Mouse (Mus musculus) urinary bladder, postnatal 14 days (tissue): ENCODE data around the gene Npr2.

ENCODE experiments used
- DNase-seq: peaks from one replicate; pipeline ENCODE4 v3.0.0; 2021; ENCODE audit warnings: low spot score

Npr2 gene

DNA sequence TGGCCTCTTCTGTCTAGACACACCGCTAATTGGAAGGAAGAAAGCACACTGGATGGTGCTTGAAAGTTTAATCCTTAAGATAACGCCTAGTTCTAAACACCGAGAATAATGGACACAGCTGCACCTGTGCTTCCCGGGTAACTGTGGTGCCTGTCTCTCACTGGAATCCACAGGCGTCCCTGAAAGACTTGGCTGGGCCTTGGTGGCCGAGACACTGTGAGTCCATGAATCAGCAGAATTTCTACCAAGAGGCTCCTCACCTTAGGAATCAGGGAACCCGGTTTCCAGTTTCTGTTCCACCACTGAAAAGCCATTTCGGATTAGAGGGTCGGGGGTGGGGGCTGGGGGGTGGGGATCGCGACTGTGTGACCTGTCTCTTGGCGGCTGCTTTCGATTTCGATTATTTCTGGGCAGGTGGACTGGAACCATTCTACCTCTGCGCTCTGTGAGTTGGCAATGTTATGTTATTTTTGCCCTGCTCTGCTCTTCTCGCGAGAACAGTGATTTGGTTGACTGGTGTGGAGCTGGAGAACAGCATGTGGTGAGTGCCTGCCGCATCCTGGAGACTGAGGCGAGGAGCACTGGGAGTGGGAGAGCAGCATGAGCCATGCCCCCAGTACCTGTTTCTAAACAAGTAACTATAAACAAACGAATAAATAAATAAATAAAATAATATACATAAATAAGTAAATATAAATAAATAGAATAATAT lies 2.5 kb upstream of the Npr2 start:
- DNase-seq: no peak

- DNase-seq: peak; percentile 82
These were observed 1.6 kb upstream of the Npr2 start for GRCm38 (mm10) chr4:43630030-43630581.

DNA sequence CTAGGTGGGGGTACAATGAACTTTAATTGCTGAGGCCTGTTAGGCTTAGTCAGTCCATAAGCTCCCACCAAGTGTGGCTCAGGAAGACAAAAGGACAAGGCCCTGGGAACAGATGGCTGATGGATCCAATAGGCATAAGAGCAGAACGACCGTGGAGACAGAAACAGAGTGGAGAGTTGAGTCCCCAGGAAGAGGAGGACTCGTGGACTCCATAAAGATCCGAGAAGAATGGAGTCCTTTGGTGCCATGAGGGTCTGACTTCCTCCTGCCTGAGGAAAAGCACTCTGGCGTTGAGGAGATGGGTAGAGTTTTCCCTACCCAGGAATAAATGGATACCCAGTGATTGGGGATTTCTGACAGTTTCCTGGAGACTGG lies 1.1 kb upstream of the Npr2 start:
- no peak for DNase-seq

- no peak for DNase-seq
These were observed 503 bp downstream of the Npr2 start for GRCm38 (mm10) chr4:43631956-43632920.

DNA sequence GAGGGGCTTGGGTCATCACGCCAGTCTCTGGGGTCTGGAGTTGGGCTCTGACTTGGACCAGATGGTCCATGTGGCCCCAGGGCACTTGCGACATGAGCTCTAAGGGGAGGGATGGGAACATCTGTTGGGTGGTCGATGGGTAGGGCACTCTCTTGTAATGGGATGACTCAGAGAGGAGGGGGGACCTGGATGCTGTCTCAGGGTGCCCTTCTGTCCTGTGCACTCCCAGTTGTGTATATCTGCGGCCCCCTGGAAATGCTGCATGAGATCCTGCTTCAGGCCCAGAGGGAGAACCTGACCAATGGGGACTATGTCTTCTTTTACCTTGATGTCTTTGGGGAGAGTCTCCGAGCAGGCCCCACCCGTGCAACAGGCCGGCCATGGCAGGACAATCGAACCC lies 1.6 kb downstream of the Npr2 start:
- DNase-seq: no peak

DNA sequence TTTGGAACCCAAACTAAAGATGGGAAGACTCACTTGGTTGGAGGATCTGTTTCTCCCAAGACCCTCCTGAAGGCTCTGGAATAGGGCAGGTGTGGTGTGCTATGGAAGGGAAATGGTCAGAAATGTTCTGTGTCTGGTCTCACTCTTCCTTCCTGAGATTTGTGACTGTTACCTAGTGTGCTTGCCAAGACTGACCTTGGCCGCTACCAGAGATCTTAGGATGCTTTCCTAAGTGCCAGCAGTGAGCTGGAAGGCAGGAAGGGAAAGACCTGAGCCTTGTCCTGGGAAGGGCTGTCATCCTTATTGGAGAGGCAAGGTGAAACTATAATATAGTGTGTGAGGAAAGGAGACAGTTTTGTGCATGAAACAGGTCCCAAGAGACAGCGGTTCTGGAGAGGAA lies 2.0 kb downstream of the Npr2 start:
- DNase-seq: no peak

DNA sequence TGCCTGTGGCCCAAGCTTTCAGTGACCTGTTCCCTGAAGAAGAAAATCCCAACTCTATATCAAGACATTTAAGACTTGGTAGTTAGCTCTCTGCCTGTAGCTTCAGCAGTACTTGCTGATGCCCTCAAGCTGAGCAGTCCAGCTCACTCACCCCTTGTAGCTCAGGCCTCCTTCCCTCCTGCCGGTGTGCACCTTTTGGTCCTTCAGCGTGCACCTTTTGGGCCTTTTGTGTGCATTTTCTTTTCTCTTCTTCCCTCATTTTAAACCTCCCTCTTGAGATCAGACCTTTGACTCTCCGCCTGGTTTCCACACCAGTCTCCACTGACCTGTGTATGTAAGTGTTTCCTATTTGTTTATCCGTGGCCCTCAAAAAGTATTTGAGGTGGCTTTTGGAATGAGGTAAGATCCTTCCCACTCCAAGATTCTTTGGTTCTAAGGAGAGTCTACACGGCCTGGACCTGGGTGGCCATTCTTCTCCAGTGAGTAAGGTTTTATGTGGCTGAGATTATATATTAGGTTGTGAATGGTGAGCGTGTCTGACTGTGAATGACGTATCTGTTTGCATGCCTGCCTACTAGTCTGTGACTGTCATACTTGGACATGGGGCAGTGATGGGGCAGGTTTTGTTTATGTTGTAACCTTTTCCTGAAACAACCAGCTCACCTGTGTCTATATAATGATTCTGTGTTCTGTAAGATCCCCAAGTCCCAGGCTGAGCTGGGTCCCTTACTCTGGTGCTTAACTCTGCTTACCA lies 3.1 kb downstream of the Npr2 start:
- DNase-seq: no peak

- DNase-seq: no peak
These were observed 5.0 kb downstream of the Npr2 start for GRCm38 (mm10) chr4:43636751-43637150.

- DNase-seq: no peak
These were observed 8.3 kb downstream of the Npr2 start for GRCm38 (mm10) chr4:43640076-43640475.

GRCm38 (mm10) chr4:43640491-43640890 lies 8.8 kb downstream of the Npr2 start:
- DNase-seq: no peak

DNA sequence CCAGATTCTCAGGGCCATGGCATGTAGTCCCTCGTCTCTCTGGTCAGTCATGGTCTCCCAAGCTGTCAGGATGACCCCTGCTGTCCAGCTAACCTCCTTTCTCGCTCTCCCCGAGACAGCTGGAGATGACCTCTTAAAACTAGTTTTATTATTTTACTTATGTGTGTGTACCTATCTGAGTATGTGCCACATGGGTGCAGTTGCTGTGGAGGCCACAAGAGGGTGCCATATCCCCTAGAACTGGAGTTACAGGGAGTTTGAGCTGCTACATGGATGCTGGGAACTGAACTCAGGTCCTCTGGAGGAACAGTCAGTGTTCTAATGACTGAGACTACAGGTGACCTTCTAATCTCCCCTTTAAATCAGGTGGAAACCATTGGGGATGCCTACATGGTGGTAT lies 18.0 kb downstream of the Npr2 start:
- DNase-seq: no peak

DNA sequence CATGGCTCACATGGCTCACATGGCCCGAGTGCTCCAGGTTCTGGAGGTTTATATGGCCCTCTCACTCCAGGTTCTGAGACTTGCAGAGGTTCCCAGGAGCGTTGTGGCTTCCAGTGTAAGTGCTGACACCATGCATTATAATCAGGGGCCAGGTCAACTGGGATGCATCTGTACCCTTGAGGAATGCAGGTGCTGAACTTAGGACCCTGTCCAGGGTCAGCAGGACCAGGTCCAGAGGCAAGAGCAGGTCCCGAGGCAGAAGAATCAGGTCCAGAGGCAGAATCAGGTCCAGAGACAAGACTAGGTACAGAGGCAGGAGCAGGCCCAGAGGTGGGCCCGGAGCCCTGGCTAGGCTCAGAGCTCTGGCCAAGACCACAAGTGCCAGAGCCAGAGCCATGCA lies 21.0 kb downstream of the Npr2 start:
- DNase-seq: no peak

DNA sequence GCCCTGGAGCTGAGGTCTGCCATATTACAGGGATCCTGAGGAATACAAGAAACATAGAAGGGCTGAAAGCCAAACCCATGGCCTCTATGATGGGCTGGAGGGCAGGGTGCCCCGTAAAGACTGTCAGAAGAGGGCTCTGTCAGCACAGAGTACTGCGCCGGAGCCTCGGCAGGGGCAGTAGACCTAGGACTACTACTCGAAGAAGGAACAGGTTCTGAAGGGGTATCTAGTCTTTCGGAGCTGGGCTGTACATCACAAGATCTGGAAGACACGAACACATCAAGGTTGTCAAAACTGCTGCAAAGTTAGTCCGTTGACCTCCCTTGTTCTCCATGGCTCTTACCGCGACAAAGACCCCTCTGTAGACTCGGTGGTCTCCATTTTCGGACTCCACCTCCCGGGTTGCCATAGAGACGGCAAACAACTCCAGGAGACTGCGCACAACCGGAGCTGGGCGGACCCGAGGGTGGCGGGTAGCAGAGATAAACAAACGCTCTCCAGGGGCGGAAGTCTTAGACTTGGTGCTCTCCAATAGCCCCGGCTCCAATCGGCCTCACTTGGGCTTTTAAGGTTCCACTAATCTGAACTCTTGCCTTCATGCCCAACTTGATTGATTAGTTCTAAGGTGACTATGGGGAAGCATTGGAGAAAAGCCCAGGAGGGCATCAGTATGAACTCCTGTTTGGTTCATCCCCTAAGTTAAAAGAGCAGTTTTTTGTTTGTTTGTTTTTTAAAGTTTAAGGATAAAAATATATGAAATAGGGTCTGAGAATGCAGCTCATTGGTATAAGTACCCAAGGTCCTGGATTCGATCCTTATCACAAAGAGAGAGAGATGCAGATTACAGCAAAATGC lies 21.7 kb downstream of the Npr2 start, which contains the start of gene Spag8:
Gene Spag8, minus strand, starts transcription at position 434 of the 855 bp plus-strand sequence.
- no peak for DNase-seq

GRCm38 (mm10) chr4:43655656-43656338 lies 24.1 kb downstream of the Npr2 start:
- DNase-seq: no peak

DNA sequence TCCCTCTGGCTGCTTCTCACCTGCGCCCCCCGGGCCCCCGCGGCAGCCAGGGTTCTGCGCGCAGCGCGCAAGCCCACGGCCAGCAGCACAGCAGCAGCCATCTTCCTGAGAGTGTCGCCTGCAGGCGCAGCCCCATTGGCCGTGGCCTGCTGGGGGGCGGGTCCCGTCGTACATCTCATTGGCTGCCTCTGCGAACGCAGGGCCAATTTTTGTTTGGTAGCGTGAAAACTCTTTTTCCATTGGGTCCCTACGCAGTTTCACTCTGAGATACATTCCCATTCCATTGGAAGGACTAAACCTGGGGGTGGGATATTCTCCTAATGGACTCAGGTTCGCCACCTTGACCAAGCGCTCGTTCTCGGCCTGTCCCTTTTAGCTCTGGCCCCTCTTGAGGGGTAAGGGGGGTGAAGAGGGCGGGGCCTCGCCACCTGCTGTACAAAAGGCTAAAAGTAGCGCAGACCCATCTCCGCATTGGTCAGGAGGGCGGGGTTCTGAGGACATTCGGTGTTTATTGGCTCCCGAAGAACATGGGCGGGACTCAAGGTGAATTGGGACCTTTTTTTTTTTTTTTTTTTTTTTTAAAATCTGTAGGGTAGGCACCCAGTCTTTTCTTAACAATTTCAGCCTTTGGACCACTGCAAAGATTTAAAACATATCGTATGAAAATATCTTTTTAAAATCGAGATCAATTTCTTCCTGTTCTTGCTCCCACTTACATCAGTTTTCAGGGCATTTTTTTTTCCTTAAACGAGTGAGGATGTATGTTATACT lies 24.8 kb downstream of the Npr2 start, which contains the start of gene Hint2:
Gene Hint2, minus strand, starts transcription at position 128 of the 771 bp plus-strand sequence.
- DNase-seq: peak; percentile 93

DNA sequence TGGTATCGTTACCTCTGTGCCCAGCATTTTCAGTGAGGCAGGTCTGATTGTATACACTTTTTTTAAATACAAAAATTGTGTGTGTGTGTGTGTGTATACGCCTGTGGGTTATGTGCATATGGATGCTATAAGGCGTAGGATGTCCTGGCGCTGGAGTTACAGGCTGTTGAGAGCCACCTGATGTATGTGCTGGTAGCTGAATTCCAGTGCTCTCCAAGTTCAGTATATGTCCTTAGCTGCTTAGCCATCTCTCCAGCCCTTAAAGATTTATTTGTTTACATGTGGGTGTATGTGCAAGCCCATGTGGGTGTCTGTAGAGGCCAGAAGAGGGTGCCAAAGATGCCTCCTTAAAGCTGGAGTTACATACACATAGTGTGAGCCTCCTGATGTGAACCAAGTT lies 25.4 kb downstream of the Npr2 start:
- no peak for DNase-seq

- DNase-seq: no peak
These were observed 34.7 kb downstream of the Npr2 start for GRCm38 (mm10) chr4:43666412-43666811.

DNA sequence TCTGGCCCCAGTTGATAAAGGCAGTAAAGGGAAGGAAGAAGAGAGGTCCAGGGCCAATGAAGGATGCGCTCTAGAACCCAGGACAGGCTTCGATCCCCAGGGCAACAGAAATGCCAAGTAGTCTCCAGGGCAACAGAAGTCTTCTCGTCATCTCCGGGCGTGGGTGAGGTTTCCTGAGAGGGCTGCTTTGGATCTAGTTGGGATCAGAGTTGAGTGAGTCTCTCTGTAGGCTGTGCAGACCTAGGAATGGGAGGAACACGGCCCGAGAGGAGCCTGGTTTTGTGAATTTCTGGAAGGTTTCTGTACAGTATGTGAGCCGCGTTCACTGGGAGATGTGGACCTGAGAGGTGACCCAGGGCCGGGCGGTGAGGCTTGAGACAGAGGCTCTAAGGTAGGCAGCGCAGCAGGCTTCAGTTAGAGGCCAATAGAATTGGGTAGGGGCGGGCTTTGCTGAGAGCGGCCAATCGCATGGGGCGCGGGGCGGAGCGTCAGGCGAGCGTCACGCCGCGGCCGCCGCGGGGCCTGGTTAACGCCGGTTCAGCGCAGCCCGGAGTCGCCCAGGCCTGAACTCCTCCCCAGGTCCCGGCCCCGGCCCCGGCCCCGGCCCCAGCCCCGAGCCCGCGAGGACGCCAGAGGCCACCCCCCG lies 37.2 kb downstream of the Npr2 start, which contains the start of the genes Tmem8b and Fam221b:
Gene Tmem8b, plus strand, starts transcription at position 190 of the 646 bp plus-strand sequence.
Gene Fam221b, minus strand, starts transcription at position 364 of the 646 bp plus-strand sequence.
- peak; percentile 90 for DNase-seq

GRCm38 (mm10) chr4:43669428-43669794 lies 37.7 kb downstream of the Npr2 start:
- DNase-seq: peak; percentile 72
